Mouse (Mus musculus) retina, embryonic 14.5 days (tissue): Measurements from ENCODE around the gene Haao.

Experiments
- DNase-seq: peaks from one replicate; pipeline ENCODE4 v3.0.0-alpha.2; 2015; ENCODE audit warnings: low spot score

The Haao gene

GRCm38 (mm10) chr17:83834120-83834519 is 13.6 kb downstream of the Haao start:
- DNase-seq, result no peak

DNA sequence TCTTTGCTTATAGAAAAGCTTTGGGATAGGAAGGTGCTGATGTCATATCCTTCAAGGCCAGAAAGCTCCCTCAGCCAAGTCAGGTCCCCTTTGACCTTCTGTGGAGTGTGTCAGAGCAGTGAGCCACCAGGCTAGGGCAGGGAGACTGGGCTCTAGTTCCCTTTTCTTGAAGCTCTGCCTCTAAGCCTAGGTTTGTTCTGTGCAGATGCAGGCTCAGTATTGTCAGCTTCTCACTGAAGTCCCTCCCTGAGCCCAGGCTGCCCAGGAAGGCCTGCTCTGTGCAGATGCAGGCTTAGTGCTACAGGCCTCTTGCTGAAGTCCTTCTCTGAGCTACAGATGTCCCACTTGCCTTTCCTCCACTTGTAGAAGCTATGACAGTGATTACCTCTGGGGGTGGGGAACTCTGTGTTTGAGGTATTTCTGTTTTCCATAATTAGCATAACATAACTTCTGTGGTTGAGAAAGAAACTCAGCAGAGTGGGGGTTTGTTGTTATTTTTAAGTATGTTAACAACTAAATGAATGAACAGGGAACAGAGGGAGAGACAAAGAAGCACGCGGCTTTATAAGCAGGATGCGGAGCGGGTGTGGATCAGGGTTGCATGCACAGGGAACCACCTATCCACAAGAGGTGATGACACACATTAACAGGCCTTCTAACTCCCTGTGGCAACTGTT is 17.0 kb downstream of the Haao start:
- DNase-seq, result no peak

DNA sequence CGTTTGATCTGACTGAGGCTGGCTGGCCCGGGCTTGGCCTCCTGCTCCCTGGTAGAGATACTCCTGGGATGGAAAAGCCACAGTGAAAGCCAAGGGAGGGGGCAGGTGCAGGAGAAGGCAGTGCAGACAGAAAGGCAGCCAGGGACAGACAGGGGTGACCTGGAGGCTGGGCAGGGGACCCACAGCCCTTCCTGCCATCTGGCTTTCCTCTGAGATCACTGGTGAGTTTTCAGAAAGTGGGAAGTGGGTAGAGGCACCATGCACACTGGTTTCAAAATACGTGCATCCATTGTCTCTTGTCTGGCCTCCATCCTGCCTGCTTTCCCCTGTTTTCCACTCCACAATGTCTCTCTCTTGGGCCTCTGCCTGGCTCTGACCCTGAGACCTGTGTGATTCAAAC is 18.4 kb downstream of the Haao start:
- DNase-seq, result no peak

DNA sequence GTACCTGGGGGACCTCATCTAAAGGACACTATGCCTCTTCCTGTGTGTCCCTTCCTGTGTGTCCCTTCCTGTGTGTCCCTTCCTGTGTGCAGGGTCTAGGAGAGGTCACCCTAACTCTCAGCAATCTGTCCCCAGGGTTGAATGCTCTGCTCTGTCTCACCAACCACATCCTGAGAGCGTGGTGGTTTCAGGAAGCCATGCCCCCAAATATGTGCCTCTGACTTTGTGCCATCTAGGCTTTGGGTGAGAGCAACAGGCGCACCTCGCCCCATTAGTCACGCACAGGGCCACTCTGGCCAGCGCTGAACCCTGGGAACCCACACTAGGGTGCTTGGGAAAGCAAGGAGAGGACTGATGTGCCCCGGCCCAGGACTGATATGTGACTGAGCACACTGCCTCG is 23.9 kb downstream of the Haao start:
- DNase-seq, result no peak

GRCm38 (mm10) chr17:83821876-83822275 is 25.9 kb downstream of the Haao start:
- DNase-seq, result no peak

DNA sequence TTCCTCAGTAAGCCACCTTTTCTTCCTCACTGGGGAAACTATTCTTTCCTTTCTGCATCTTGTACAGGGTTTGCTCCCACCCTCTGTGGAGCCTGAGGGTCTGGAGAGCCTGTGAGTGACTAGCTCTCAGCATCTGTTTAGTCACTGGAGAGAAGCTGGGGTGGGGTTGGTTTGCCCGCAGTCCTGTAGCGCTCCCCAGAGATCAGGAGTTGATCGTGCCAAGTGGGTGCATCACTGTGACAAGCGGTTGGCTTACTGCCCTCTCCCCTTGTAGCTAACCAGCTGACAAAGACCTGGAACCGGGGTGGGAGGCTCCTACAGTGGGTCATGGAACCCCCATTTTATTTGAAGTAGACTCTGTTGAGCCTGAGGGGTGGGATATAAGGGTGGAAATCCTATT is 27.1 kb downstream of the Haao start:
- DNase-seq, result no peak

- no peak for DNase-seq
Measured at GRCm38 (mm10) chr17:83819503-83819902, 28.3 kb downstream of the Haao start.

DNA sequence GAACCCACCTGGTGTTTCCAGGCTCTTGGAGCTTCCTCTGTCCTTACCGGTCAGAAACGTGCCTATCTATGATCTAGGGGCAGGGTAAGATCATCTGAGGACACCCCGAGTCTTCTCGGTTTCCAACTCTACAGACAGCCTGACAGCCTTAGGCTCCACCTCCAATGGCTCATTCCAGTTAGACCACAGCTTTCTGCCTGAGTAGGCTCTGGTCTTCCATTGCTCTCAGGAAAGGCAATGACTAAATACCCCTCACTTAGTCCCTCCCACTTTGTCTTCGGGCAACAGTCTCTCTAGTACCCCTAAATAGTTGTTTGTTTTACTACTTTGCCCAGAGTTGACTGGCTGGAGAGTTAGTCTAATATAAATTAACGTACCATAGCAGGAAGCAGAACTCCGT is 30.8 kb downstream of the Haao start:
- no peak for DNase-seq

GRCm38 (mm10) chr17:83813050-83813449 is 34.7 kb downstream of the Haao start:
- DNase-seq, result no peak

DNA sequence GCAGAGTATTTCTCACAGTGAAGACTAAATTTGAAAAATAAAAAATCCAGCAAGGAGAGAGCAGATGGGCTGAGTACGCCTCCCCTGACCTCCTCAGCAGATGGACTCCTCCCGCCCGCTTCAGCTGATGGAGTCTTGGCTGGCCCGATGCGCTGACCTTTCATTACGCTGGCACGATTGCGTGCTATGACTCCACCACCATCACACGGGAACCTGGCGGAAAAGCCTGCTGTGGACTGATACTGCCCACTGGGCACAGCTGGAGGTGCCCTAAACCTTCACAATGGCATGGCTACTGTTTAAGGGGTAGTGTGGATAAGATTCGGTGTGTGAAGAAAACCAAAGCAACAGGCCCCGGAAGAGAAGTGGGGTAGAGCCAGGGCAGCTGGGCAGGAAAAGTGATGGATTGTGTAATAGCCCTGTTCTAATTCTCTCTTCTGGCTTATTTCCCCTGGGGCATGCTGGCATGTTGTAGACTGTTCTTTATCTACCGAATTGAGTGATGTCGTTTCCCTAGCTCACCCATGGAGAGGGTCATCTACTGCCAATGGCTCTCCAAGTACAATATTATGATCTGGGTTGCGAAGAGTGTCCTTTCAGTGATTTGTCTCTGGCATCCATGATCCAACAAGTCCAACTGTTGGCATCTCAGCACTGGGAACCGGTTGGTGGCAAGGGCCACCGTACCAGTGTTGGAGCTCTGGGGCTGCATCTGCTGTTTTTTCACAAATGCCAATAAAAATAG is 35.4 kb downstream of the Haao start:
- no peak for DNase-seq

DNA sequence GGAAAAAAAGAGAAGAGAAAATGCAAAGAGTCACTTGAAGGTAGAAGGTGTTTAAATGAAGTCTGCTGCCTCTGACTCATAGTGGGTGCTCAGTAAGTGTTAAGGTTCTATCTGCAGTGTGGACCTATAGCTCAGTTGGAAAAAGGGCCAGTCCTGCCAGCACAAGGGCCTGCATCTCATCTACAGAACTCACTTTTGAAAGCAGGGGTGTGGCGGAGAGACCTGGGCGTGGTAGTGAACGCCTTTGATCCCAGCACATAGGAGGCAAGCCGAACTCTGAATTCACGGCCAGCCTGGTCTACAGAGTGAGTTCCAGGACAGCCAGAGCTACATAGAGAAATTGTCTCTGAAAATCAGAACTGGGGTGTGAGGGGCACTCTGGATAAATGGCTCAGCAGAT is 37.5 kb downstream of the Haao start:
- DNase-seq, result no peak

DNA sequence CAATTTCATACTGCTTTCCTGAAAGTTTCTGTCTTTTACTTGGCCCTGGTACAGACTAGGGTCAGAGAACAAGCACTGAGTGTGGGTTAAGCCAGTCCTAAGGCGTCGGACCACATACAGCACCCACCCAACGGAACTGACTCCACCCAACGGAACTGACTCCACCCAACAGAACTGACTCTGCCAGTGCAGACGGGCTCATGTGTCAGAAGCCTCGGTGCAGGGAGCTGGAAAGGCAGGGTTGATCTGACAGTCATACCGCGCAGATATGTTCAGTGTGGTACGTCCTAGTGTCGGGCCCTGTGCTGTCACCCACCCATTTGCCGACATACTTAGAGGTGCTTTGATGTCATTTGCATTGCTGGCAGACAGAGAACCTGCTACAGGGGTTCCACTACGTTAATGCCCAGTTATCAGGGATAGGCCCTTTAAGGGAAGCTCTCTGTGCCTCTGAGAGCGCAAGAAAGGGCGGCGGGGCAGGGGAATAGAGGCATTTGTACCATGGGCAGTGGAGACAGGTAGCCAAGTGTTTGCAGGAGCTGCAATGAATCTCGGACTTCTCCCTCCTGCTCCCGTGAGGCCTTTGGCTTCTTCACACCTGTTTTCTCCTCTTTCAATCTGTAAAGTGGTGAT is 38.5 kb downstream of the Haao start:
- no peak for DNase-seq

GRCm38 (mm10) chr17:83808476-83809098 is 39.2 kb downstream of the Haao start:
- DNase-seq, result no peak

DNA sequence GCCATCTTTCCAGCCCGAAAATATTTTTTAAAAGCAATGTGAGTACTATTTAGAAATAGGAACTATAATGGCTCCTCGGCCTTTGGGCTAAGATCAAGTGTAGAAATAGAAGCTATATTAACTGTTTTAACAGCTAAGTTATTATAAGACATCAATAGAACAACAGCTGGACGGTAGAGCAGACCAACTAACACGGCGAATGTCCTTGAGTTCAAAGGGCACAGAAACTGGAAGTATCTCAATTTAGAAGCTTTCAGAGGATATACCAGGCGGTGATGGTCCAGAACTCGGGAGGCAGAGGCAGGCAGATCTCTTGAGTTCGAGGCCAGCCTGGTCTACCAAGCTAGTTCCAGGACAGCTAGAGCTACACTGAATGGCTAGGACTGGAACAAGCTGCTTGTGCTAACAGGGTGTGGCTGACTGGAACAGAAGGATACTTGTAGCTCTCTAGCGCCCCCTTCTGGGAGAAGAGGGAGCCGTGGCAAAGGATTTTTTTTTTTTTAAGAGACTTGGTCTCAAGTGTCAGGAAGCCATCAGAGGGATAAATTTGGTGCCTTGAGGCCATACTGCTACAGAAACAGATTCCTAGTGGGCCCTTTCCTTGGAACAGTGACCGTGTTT is 39.9 kb downstream of the Haao start:
- DNase-seq, result peak; percentile 76

DNA sequence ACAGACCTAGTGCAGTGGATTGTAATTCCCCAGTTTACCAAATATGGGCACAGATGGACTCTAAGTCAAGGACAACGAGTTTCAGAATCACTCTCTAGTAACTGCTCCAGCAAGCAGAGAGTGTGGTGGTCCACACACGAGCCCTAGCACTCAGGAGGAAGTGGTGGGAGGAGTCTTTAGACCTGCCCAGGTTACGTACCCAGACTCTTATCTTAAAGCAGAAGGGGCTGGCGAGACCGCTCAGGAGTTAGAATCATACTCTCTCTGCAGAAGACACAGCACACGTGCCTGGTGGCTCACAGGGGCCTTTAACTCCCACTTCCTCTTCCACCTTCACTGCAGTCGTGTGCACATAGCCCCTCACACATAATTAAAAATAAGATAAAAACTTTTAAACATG is 40.4 kb downstream of the Haao start:
- no peak for DNase-seq

DNA sequence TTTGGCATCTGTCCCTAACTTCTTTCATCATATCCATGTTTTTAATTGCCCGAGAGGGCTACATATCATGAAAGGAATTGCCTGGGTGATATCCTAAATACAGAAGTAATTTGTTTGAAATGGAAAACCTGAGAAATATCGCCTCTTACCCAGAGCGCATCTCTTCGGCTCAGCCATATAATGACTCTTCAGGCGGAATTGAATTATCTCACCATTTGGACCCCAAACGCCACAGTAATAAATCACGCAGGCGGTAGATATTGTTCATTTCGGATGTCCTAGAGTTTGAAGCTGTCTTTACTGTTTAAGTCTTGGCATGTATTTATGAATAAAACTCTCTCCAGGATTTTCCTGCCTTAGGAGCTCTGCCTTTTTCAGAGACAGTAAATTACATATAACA is 42.7 kb downstream of the Haao start:
- DNase-seq, result no peak

DNA sequence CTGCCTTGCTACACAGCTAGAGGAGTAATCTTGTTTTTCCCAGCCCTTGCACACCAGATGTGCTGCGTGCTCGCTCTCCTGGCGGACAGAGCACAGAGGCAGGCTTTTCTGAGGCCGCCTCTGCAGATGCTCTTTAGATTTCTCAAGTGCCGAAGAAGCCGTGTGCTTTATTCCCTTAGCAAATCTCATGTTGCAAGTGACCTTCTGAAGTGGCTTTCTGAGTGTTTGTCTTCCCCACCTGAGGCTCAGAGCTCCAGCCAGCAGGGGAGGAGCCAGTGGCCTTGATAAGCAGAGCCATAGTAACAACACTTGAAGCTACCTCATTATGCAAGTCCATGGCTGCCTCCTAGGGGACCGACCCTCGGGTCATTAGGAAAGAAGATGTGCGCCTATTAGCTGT is 43.8 kb downstream of the Haao start:
- DNase-seq, result no peak

GRCm38 (mm10) chr17:83799506-83800050 is 48.2 kb downstream of the Haao start:
- DNase-seq, result no peak

DNA sequence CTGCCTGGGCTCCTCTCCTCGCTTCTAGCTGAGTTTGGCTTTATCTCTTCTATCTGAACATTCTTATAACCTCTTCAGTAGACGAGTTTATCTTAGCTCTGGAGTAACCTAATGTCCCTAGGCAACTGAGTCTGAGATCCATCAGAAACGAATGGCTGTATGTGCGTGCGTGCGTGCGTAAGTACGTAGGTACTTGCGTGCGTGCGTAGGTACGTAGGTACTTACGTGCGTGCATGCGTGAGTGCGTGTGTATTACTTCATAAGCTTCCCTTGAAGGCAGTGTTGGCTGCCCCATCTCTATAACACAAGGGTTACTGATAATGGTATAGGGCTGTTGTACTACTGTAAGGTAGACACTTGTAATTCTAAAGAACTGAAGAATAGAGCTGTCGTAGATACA is 52.6 kb downstream of the Haao start:
- DNase-seq, result no peak

DNA sequence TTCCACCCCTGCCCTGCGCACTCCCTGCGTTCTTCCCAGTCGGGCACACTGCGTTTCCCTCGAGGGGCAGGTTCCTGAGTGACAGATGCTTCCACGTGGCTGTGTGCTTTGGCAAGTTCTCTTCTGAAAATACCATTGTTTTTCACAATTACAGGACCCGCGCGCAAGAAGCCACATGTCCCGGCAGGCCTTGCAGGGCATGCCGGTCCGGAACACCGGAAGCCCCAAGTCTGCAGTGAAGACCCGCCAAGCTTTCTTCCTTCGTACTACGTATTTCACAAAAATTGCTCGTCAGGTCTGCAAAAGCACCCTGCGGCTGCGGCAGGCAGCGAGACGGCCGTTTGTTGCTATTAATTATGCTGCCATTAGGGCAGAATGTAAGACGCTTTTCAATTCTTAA is 55.4 kb downstream of the Haao start:
- no peak for DNase-seq

DNA sequence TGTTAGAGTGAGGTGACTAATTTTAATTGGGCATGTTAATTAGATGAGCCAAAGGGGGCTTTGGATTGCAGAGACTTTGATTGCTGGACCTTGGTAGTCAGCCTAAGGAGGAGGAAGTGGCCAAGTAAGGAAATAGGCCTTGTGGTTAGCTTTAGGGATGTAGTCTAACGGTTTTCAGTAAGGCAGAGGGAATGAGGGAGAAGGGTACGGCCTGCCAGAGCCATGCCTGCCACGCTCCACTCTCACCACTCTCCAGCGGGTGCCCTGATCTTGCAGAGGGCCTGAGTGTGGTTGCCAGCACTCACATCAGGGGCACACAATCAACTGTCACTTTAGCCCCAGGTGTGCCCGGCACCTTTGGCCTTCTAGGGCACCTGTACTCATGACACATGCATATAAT is 57.6 kb downstream of the Haao start:
- DNase-seq, result no peak

GRCm38 (mm10) chr17:83786418-83786817 is 61.3 kb downstream of the Haao start:
- DNase-seq, result no peak
